Mouse (Mus musculus) midbrain, embryonic 16.5 days (tissue): ENCODE measurements around the gene Cnga4. TPM values are rescaled to one million over a fixed set of nuclear protein-coding genes. Genes with fewer than 3 reads are reported as not detected.

Experiments
- ATAC-seq: fragments of 200-750 bp; cut with Nextera tagmentation; 2 replicates; pipeline ENCODE4 v1.8.0; 2017; ENCODE audit warnings: moderate TSS enrichment
- H3K27ac ChIP-seq: fragments of 300-500 bp; sonication (generic); 2 replicates; pipeline ENCODE4 v1.5.1; 2014; ENCODE audit warnings: mild to moderate bottlenecking, low read length, mixed read lengths
- H3K27me3 ChIP-seq: fragments of 300-500 bp; sonication (generic); 2 replicates; pipeline ENCODE4 v1.6.1; 2014; ENCODE audit warnings: low read depth, low read length, mixed read lengths; ENCODE audit not compliant: control insufficient read depth, insufficient read depth
- H3K36me3 ChIP-seq: fragments of 300-500 bp; sonication (generic); 2 replicates; pipeline ENCODE4 v1.6.1; 2014; ENCODE audit warnings: mild to moderate bottlenecking, low read length, moderate library complexity, mixed read lengths; ENCODE audit not compliant: control insufficient read depth, insufficient read depth
- H3K4me1 ChIP-seq: fragments of 300-500 bp; sonication (generic); 2 replicates; pipeline ENCODE4 v1.6.1; 2014; ENCODE audit warnings: mild to moderate bottlenecking, low read length, mixed read lengths; ENCODE audit not compliant: control insufficient read depth, insufficient read depth
- H3K4me2 ChIP-seq: fragments of 300-500 bp; sonication (generic); 2 replicates; pipeline ENCODE4 v1.6.1; 2014; ENCODE audit warnings: mild to moderate bottlenecking, low read length, mixed read lengths
- H3K4me3 ChIP-seq: fragments of 300-500 bp; sonication (generic); 2 replicates; pipeline ENCODE4 v1.5.1; 2014; ENCODE audit warnings: low read depth, mild to moderate bottlenecking, low read length, moderate library complexity, mixed read lengths
- H3K9ac ChIP-seq: fragments of 300-500 bp; sonication (generic); 2 replicates; pipeline ENCODE4 v1.6.1; 2014; ENCODE audit warnings: low read depth, low read length, mixed read lengths
- H3K9me3 ChIP-seq: fragments of 300-500 bp; sonication (generic); replicated peaks from 2 replicates; pipeline ENCODE4 v1.6.1; 2014; ENCODE audit warnings: mild to moderate bottlenecking, low read length, mixed read lengths; ENCODE audit not compliant: control insufficient read depth, poor library complexity, severe bottlenecking
- WGBS: fragments of 180-500 bp; shearing (Covaris S2); extraction: QIAGEN DNeasy Blood & Tissue Kit; methylation state at CpG from one replicate; pipeline ENCODE4 v1.1.7; 2014; 5-methylcytosine and 5-hydroxymethylcytosine counted together
- polyA plus RNA-seq: library from polyadenylated mRNA; unstranded; fragments of >200 nt; fragmentation: Nextera tagmentation; extraction: Ambion mirVana; gene quantifications from 2 replicates; pipeline ENCODE4 v1.2.1, GENCODE M21; 2015

Cnga4 gene
- polyA plus RNA-seq, 1 experiment from 2014 or later, result 0.14 TPM

- Histone ChIP-seq H3K27me3 (no peaks in the 10 kb centered on the region), H3K4me1 (no peaks in the 10 kb centered on the region), H3K27ac (no peak overlapping the region), H3K4me2 (no peak overlapping the region), H3K36me3 (peaks cover 34% of the 10 kb centered on the region), H3K9me3 (no peaks in the 10 kb centered on the region), H3K9ac (no peak overlapping the region), H3K4me3 (no peak overlapping the region)
- no peak for ATAC-seq
- 98% methylated on average over 3 of the region's 3 CpGs for WGBS
These were observed 30.4 kb upstream of the Cnga4 start for GRCm38 (mm10) chr7:105373976-105374375.

- WGBS, result 100% methylated on average over 1 of the region's 1 CpGs
- Histone ChIP-seq H3K4me3 (no peak within 1 kb of the TSS), H3K36me3 (peaks cover 34% of the 10 kb centered on the region), H3K9ac (no peak within 1 kb of the TSS), H3K9me3 (no peaks in the 10 kb centered on the region), H3K27me3 (no peaks in the 10 kb centered on the region), H3K4me2 (no peak within 1 kb of the TSS), H3K27ac (no peak within 1 kb of the TSS), H3K4me1 (no peaks in the 10 kb centered on the region)
- ATAC-seq, result no peak
These were observed 29.5 kb upstream of the Cnga4 start, which contains the start of gene Gm5901 for GRCm38 (mm10) chr7:105374866-105375265. Gene Gm5901 (plus strand): TSS chr7:105375038.

GRCm38 (mm10) chr7:105380329-105380728, 24.0 kb upstream of the Cnga4 start:
- Histone ChIP-seq H3K9ac (no peak overlapping the region), H3K27ac (no peak overlapping the region), H3K4me3 (no peak overlapping the region), H3K4me1 (no peaks in the 10 kb centered on the region), H3K9me3 (no peaks in the 10 kb centered on the region), H3K27me3 (no peaks in the 10 kb centered on the region), H3K4me2 (no peak overlapping the region), H3K36me3 (peaks cover 61% of the 10 kb centered on the region)
- 95% methylated on average over 3 of the region's 3 CpGs for WGBS
- no peak for ATAC-seq

GRCm38 (mm10) chr7:105387696-105388095, 16.7 kb upstream of the Cnga4 start:
- H3K4me2 ChIP-seq, result no peak overlapping the region
- 98% methylated on average over 2 of the region's 2 CpGs for WGBS
- H3K4me1 ChIP-seq, result no peaks in the 10 kb centered on the region
- H3K27me3 ChIP-seq, result no peaks in the 10 kb centered on the region
- H3K9ac ChIP-seq, result no peak overlapping the region
- no peak overlapping the region for H3K27ac ChIP-seq
- H3K36me3 ChIP-seq, result peaks cover 58% of the 10 kb centered on the region
- H3K4me3 ChIP-seq, result no peak overlapping the region
- H3K9me3 ChIP-seq, result no peaks in the 10 kb centered on the region
- no peak for ATAC-seq

- Histone ChIP-seq H3K36me3 (peaks cover 38% of the 10 kb centered on the region), H3K4me3 (no peak overlapping the region)
- 93% methylated on average over 2 of the region's 2 CpGs for WGBS
These were observed 14.1 kb upstream of the Cnga4 start for GRCm38 (mm10) chr7:105390236-105390635.

DNA sequence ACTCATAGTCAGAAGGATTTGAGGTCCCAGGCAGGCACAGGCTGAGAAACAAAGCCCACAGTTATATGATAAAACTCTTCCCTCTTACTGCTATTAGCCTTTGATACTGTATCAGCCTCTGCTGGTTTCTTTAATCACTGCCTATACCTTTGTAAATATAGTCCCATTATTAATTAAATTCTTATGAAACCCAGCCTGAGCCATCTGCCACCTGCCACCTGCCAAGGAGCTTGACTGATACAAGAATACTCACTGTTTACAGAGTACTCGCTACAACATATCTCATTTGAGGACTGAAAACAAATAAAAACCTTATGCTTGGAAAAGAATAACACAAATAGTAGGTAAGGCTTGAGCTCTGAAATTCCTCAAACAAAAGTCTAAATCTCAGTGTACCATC, 9.8 kb upstream of the Cnga4 start:
- no peaks in the 10 kb centered on the region for H3K27me3 ChIP-seq
- H3K27ac ChIP-seq, result no peak overlapping the region
- H3K4me3 ChIP-seq, result no peak overlapping the region
- peaks cover 19% of the 10 kb centered on the region for H3K4me1 ChIP-seq
- no peak for ATAC-seq
- H3K9ac ChIP-seq, result no peak overlapping the region
- H3K36me3 ChIP-seq, result peaks cover 7% of the 10 kb centered on the region
- 95% methylated on average over 1 of the region's 1 CpGs for WGBS
- H3K9me3 ChIP-seq, result no peaks in the 10 kb centered on the region
- no peak overlapping the region for H3K4me2 ChIP-seq

More at GRCm38 (mm10) chr7:105390236-105390635, 14.1 kb upstream of the Cnga4 start:
- Histone ChIP-seq H3K27me3 (no peaks in the 10 kb centered on the region), H3K4me1 (no peaks in the 10 kb centered on the region), H3K4me2 (no peak overlapping the region), H3K9me3 (no peaks in the 10 kb centered on the region), H3K9ac (no peak overlapping the region), H3K27ac (no peak overlapping the region)
- no peak for ATAC-seq

- ATAC-seq, result no peak
- Histone ChIP-seq H3K4me3 (no peak overlapping the region), H3K27ac (no peak overlapping the region), H3K9me3 (no peaks in the 10 kb centered on the region), H3K36me3 (0 out of 2 replicates have a peak, but pooled peaks cover under 1% of the 10 kb centered on the region), H3K4me1 (peaks cover 19% of the 10 kb centered on the region), H3K4me2 (no peak overlapping the region), H3K27me3 (no peaks in the 10 kb centered on the region), H3K9ac (no peak overlapping the region)
These were observed 9.1 kb upstream of the Cnga4 start for GRCm38 (mm10) chr7:105395131-105395820.

DNA sequence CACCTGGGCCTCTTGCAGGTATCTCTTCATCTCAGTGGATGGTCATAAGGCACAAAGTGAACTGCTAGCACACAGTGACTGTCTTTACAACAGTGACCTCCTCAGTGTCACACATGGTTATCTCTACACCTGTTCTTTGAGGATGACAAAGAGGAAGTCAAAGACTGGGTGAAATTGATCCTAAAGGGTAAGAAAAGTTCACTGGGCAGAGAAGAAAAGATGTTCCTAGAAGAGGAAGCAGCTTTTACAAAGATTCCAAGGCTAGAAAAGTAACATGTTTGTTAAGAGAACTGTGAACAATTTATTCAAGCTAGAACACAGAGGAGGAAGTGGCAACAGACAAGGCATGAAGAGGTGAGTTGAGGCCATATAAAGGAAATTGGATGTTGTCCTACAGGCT, 8.2 kb upstream of the Cnga4 start:
- H3K4me1 ChIP-seq, result peaks cover 22% of the 10 kb centered on the region
- H3K27me3 ChIP-seq, result no peaks in the 10 kb centered on the region
- no peaks in the 10 kb centered on the region for H3K36me3 ChIP-seq
- no peak overlapping the region for H3K4me2 ChIP-seq
- H3K9me3 ChIP-seq, result no peaks in the 10 kb centered on the region
- H3K9ac ChIP-seq, result no peak overlapping the region
- H3K27ac ChIP-seq, result no peak overlapping the region
- H3K4me3 ChIP-seq, result no peak overlapping the region
- ATAC-seq, result no peak

DNA sequence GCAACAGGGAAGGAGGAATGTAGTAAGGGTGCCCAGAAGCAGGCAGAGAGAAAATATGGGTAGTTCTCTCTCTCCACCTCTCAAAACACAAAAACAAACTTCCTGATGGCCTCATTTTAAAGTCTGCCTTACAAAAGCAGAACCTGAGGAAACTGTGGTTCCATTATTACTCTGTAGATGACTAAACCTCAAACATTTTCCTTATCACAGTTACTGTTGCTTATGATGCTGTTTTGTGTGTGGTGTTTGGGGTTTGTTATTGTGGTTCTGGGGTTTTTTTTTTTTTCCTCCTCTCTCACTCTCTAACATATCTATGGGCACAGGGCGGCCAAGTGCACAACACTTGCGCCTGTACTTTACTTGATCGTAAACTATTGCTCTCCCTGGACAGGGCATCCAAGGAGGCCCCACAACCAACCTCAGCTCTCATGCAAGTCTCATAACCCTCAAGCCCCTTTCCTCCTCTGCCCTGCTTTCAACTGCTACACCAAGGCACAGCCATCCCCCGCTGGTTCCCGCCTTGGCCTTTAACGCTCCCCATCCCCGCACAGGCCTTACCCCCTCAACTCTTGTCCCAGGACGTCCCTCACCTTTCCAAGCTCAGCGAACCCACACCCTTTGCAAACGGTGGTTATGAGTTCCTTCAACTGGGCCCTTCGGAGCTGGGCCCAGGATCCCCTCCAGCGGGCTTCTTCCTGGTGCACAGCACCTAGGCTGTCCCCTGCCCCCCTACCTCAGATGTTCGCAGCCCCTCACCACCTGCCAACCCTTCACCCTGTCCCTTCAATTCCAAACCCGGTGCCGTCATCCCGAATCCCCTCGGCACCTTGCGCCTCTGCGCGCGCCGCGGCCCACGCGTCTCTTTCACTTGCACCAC, 5.1 kb upstream of the Cnga4 start:
- H3K27ac ChIP-seq, result peak overlapping the region; percentile 81
- no peaks in the 10 kb centered on the region for H3K36me3 ChIP-seq
- H3K4me2 ChIP-seq, result peak overlapping the region; percentile 92
- H3K9me3 ChIP-seq, result no peaks in the 10 kb centered on the region
- H3K9ac ChIP-seq, result peak overlapping the region; percentile 93
- peak; percentile 69; the same call in 1 of the 2 replicates for ATAC-seq
- H3K4me3 ChIP-seq, result peak overlapping the region; percentile 87
- under 1% methylated on average over 25 of the region's 25 CpGs for WGBS
- peaks cover 23% of the 10 kb centered on the region for H3K4me1 ChIP-seq
- no peaks in the 10 kb centered on the region for H3K27me3 ChIP-seq
